Mouse (Mus musculus) heart, adult 9 months (tissue): ENCODE data around the gene Dis3l2.
A peak's percentile ranks its signal among the peaks of the same experiment; 100 is the strongest.

Experiments used
- DNase-seq, 2 experiments: peaks; one replicate each; pipeline ENCODE4 v3.0.0; 2022; ENCODE audit warnings: low spot score in 2 of 2

Dis3l2 gene

GRCm38 (mm10) chr1:86703300-86703964 lies at the start of gene Dis3l2:
TSS of gene Dis3l2 (plus strand) at chr1:86703808.
- peak; percentile 76 to 77 for DNase-seq

GRCm38 (mm10) chr1:86657071-86657470 lies 46.5 kb upstream of the Dis3l2 start:
- no peak for DNase-seq

- no peak for DNase-seq
Observed at GRCm38 (mm10) chr1:86665091-86665490, 38.5 kb upstream of the Dis3l2 start.

GRCm38 (mm10) chr1:86669552-86670273 lies 33.9 kb upstream of the Dis3l2 start:
- DNase-seq = peak; percentile 46 to 71

- DNase-seq = peak in 1 of 2 experiments; percentile 42
Observed at GRCm38 (mm10) chr1:86670279-86671038, 33.1 kb upstream of the Dis3l2 start, which contains the start of gene Nppc. TSS of gene Nppc (minus strand) at chr1:86670571.

GRCm38 (mm10) chr1:86674385-86674784 lies 29.2 kb upstream of the Dis3l2 start:
- DNase-seq = peak in 1 of 2 experiments; percentile 17

- peak; percentile 49 to 60 for DNase-seq
Observed at GRCm38 (mm10) chr1:86675126-86675525, 28.5 kb upstream of the Dis3l2 start.

- peak; percentile 18 to 28 for DNase-seq
Observed at GRCm38 (mm10) chr1:86677624-86678023, 26.0 kb upstream of the Dis3l2 start.

- no peak for DNase-seq
Observed at GRCm38 (mm10) chr1:86678667-86679066, 24.9 kb upstream of the Dis3l2 start.

GRCm38 (mm10) chr1:86687236-86687635 lies 16.4 kb upstream of the Dis3l2 start:
- DNase-seq = no peak

- DNase-seq = no peak
Observed at GRCm38 (mm10) chr1:86691027-86691426, 12.6 kb upstream of the Dis3l2 start.

GRCm38 (mm10) chr1:86696948-86697347 lies 6.7 kb upstream of the Dis3l2 start:
- no peak for DNase-seq

- no peak for DNase-seq
Observed at GRCm38 (mm10) chr1:86698721-86699120, 4.9 kb upstream of the Dis3l2 start.

GRCm38 (mm10) chr1:86699346-86700136 lies 4.1 kb upstream of the Dis3l2 start:
- DNase-seq = no peak

GRCm38 (mm10) chr1:86700367-86700766 lies 3.2 kb upstream of the Dis3l2 start:
- no peak for DNase-seq

- DNase-seq = no peak
Observed at GRCm38 (mm10) chr1:86703965-86704326, 338 bp downstream of the Dis3l2 start.

GRCm38 (mm10) chr1:86705461-86705860 lies 1.9 kb downstream of the Dis3l2 start:
- DNase-seq = no peak

- DNase-seq = no peak
Observed at GRCm38 (mm10) chr1:86709546-86709945, 5.9 kb downstream of the Dis3l2 start.

- DNase-seq = no peak
Observed at GRCm38 (mm10) chr1:86712045-86712444, 8.4 kb downstream of the Dis3l2 start.

GRCm38 (mm10) chr1:86713054-86713453 lies 9.4 kb downstream of the Dis3l2 start:
- DNase-seq = no peak

- DNase-seq = no peak
Observed at GRCm38 (mm10) chr1:86718190-86718589, 14.6 kb downstream of the Dis3l2 start.

- no peak for DNase-seq
Observed at GRCm38 (mm10) chr1:86719391-86719790, 15.8 kb downstream of the Dis3l2 start.
